Mouse (Mus musculus): Measurements from ENCODE around the gene Reps2. TPM values are rescaled to one million over a fixed set of nuclear protein-coding genes. Genes with fewer than 3 reads are reported as not detected.

Reps2 gene
- polyA plus RNA-seq, 1 experiment from 2014 or later = 2.0 TPM

DNA sequence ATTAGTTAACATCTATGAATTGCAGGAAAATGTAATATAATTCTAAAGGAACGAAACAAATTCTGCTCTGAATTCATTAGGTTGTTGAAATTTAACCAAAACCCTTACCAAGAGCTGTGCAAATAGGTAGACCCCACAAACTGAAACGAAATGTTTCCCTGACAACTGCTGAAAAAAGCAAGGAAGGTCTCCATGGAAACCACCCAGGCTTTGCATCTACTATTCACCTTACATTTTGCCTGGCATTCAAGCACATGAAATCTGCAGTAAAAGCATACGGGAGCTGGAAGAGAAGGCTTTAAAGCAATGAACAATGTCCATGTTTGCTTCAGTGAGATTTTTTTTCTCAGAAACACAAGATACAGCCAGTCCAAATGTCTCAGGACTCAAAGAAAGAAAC is 59.1 kb downstream of the Reps2 start:
- ATAC-seq (ENCODE audit: low FRiP score, low read depth) = no peak
- H3K9ac ChIP-seq (replicated peaks) = no peak overlapping the region
- peaks cover 36% of the 10 kb centered on the region for H3K27me3 ChIP-seq
- 39% methylated on average over 3 of the region's 3 CpGs for WGBS
- H3K4me1 ChIP-seq = no peaks in the 10 kb centered on the region
- no peaks in the 10 kb centered on the region for H3K36me3 ChIP-seq
- no peak overlapping the region for H3K27ac ChIP-seq (replicated peaks)
- H3K4me2 ChIP-seq (replicated peaks) = no peak overlapping the region
- no peak overlapping the region for H3K4me3 ChIP-seq
- H3K9me3 ChIP-seq = no peaks in the 10 kb centered on the region

- H3K36me3 ChIP-seq = no peaks in the 10 kb centered on the region
- peaks cover 54% of the 10 kb centered on the region for H3K27me3 ChIP-seq
- WGBS = 76% methylated on average over 3 of the region's 3 CpGs
- H3K27ac ChIP-seq (replicated peaks) = no peak overlapping the region
- H3K4me3 ChIP-seq = no peak overlapping the region
- H3K4me2 ChIP-seq (replicated peaks) = no peak overlapping the region
- no peak overlapping the region for H3K9ac ChIP-seq (replicated peaks)
- no peaks in the 10 kb centered on the region for H3K9me3 ChIP-seq
- no peak for ATAC-seq (ENCODE audit: low FRiP score, low read depth)
- no peaks in the 10 kb centered on the region for H3K4me1 ChIP-seq
Measured at GRCm38 (mm10) chrX:162580521-162580920, 62.9 kb downstream of the Reps2 start.

DNA sequence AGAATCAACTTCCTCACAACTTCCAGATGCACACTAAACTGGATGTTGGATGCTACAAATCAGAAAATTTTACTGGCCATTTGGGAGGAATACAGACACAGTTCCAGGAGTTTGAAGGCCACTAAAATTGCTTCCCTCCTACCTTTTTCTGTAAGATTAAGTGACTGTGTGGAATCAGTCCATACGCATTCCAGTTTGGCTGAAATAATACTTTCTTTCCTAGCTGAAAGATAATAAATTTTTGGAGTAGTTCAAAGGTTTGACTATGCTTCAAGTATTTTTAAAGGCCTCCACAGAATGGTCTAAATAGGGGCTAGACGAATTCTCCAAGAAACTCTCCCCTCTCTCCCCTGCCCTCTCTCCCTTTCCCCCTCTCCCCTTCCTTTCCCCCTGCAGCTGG is 75.0 kb downstream of the Reps2 start:
- ATAC-seq (ENCODE audit: low FRiP score, low read depth) = no peak
- no peaks in the 10 kb centered on the region for H3K9me3 ChIP-seq
- H3K9ac ChIP-seq (replicated peaks) = no peak overlapping the region
- H3K36me3 ChIP-seq = no peaks in the 10 kb centered on the region
- no peak overlapping the region for H3K27ac ChIP-seq (replicated peaks)
- peaks cover 13% of the 10 kb centered on the region for H3K27me3 ChIP-seq
- no peak overlapping the region for H3K4me3 ChIP-seq
- no peaks in the 10 kb centered on the region for H3K4me1 ChIP-seq
- no peak overlapping the region for H3K4me2 ChIP-seq (replicated peaks)
- 88% methylated on average over 2 of the region's 2 CpGs for WGBS

- no peak for ATAC-seq (ENCODE audit: low FRiP score, low read depth)
- H3K27me3 ChIP-seq = peaks cover 26% of the 10 kb centered on the region
- no peak overlapping the region for H3K27ac ChIP-seq (replicated peaks)
- no peak overlapping the region for H3K4me2 ChIP-seq (replicated peaks)
- WGBS = 90% methylated on average over 4 of the region's 4 CpGs
- no peaks in the 10 kb centered on the region for H3K9me3 ChIP-seq
- H3K9ac ChIP-seq (replicated peaks) = no peak overlapping the region
- no peaks in the 10 kb centered on the region for H3K4me1 ChIP-seq
- H3K36me3 ChIP-seq = no peaks in the 10 kb centered on the region
- no peak overlapping the region for H3K4me3 ChIP-seq
Measured at GRCm38 (mm10) chrX:162565501-162565900, 77.9 kb downstream of the Reps2 start.

DNA sequence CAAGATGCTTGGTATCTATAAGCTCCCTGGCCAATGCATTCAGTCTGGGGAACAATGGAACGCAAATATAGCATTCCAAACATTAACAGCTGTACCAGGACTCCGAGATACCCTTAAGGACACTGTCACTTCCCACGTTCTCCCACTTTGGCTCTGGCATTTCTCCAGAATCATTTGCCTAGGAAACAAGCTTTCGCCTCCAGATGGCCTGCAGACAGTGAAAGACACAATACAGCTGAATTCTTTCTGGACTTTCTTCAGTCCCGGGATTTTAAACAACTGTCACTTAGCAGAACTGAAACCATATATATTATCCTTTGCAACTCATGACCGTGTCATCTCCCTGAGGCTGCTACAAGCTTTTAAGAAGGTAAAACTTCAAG is 87.0 kb downstream of the Reps2 start:
- no peaks in the 10 kb centered on the region for H3K4me1 ChIP-seq
- H3K27ac ChIP-seq (replicated peaks) = no peak overlapping the region
- WGBS = 69% methylated on average over 6 of the region's 6 CpGs
- peaks cover 40% of the 10 kb centered on the region for H3K27me3 ChIP-seq
- no peak for ATAC-seq (ENCODE audit: low FRiP score, low read depth)
- H3K9ac ChIP-seq (replicated peaks) = no peak overlapping the region
- H3K9me3 ChIP-seq = no peaks in the 10 kb centered on the region
- no peak overlapping the region for H3K4me2 ChIP-seq (replicated peaks)
- no peak overlapping the region for H3K4me3 ChIP-seq
- no peaks in the 10 kb centered on the region for H3K36me3 ChIP-seq

DNA sequence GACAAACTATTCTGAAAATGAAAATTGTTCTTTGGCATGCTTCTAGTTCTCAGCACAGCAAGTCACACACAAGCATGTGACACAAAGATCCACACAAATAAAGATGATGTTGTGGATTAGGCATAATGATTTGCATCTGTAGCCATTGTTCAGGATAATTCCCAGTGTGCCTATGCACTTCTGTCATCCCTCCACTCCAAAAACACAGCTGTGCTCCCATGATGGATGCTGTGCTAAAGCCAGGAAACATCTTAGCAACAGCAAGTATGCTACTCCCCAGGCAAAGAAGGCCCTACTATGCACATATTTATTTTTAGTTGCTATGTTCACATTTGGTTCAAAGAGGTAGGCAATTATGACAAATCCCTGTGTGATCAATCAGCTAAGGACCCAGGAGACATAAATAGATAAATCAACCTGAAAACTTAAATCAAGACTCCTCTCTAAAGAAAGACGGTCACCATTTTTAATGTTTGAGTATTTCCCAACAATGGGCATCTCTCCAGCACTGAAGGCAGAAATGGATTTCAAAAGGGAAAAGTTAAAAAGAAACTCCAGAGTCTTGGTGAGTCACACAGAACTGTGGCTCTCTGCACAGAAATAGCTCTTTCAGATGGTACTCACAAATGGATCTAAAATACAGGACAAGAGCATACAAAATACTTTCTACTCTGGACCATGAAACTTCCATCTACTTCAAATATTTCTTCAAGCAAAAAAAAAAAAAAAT is 87.6 kb downstream of the Reps2 start:
- H3K27ac ChIP-seq (replicated peaks) = no peak overlapping the region
- no peaks in the 10 kb centered on the region for H3K9me3 ChIP-seq
- H3K4me3 ChIP-seq = no peak overlapping the region
- no peaks in the 10 kb centered on the region for H3K4me1 ChIP-seq
- H3K36me3 ChIP-seq = no peaks in the 10 kb centered on the region
- peaks cover 39% of the 10 kb centered on the region; the same call in 1 of the 2 replicates for H3K27me3 ChIP-seq
- no peak overlapping the region for H3K4me2 ChIP-seq (replicated peaks)
- WGBS = 85% methylated on average over 1 of the region's 1 CpGs
- ATAC-seq (ENCODE audit: low FRiP score, low read depth) = no peak
- H3K9ac ChIP-seq (replicated peaks) = no peak overlapping the region

DNA sequence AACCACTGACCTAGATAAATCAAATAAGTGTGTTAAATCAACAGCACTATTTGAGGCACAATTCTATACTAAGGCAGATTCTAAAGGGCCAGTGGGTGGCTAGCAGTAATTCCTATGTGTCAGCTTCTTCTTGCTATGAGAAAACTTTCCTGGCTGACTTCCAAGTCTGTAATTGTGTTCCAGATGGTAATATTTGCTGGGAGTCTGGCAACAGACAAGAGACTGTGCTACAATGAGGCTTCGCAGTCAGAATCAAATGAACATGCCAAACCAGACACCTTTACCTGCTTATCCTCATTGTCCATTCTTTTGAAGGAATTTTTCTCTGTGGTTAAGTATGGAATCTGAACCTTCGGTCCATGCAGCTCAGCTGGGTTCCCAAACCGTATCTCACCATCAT is 88.9 kb downstream of the Reps2 start:
- H3K9me3 ChIP-seq = no peaks in the 10 kb centered on the region
- no peak overlapping the region for H3K27ac ChIP-seq (replicated peaks)
- peaks cover 33% of the 10 kb centered on the region for H3K27me3 ChIP-seq
- no peaks in the 10 kb centered on the region for H3K36me3 ChIP-seq
- no peak for ATAC-seq (ENCODE audit: low FRiP score, low read depth)
- no peak overlapping the region for H3K9ac ChIP-seq (replicated peaks)
- WGBS = 72% methylated on average over 3 of the region's 3 CpGs
- H3K4me1 ChIP-seq = no peaks in the 10 kb centered on the region
- no peak overlapping the region for H3K4me3 ChIP-seq
- H3K4me2 ChIP-seq (replicated peaks) = no peak overlapping the region

GRCm38 (mm10) chrX:162552383-162552782 is 91.1 kb downstream of the Reps2 start:
- Histone ChIP-seq H3K36me3 (no peaks in the 10 kb centered on the region), H3K4me3 (no peak overlapping the region), H3K9ac (replicated peaks) (no peak overlapping the region), H3K4me2 (replicated peaks) (no peak overlapping the region), H3K4me1 (no peaks in the 10 kb centered on the region), H3K27ac (replicated peaks) (no peak overlapping the region), H3K27me3 (peaks cover 32% of the 10 kb centered on the region), H3K9me3 (no peaks in the 10 kb centered on the region)
- ATAC-seq (ENCODE audit: low FRiP score, low read depth) = no peak
- 45% methylated on average over 8 of the region's 8 CpGs for WGBS

GRCm38 (mm10) chrX:162545037-162545436 is 98.4 kb downstream of the Reps2 start:
- Histone ChIP-seq H3K4me2 (replicated peaks) (no peak overlapping the region), H3K9me3 (no peaks in the 10 kb centered on the region), H3K36me3 (no peaks in the 10 kb centered on the region), H3K27ac (replicated peaks) (no peak overlapping the region), H3K4me1 (no peaks in the 10 kb centered on the region), H3K27me3 (peaks cover 33% of the 10 kb centered on the region), H3K9ac (replicated peaks) (no peak overlapping the region), H3K4me3 (no peak overlapping the region)
- no peak for ATAC-seq (ENCODE audit: low FRiP score, low read depth)

GRCm38 (mm10) chrX:162542576-162543227 is 100.7 kb downstream of the Reps2 start:
- Histone ChIP-seq H3K9me3 (no peaks in the 10 kb centered on the region), H3K4me2 (replicated peaks) (no peak overlapping the region), H3K4me1 (no peaks in the 10 kb centered on the region), H3K27ac (replicated peaks) (no peak overlapping the region), H3K27me3 (peaks cover 29% of the 10 kb centered on the region), H3K4me3 (no peak overlapping the region), H3K36me3 (no peaks in the 10 kb centered on the region), H3K9ac (replicated peaks) (no peak overlapping the region)
- peak; percentile 47; the same call in 1 of the 2 replicates for ATAC-seq (ENCODE audit: low FRiP score, low read depth)
- 38% methylated on average over 1 of the region's 1 CpGs for WGBS

GRCm38 (mm10) chrX:162541961-162542360 is 101.5 kb downstream of the Reps2 start:
- no peak overlapping the region for H3K4me2 ChIP-seq (replicated peaks)
- H3K4me1 ChIP-seq = no peaks in the 10 kb centered on the region
- no peak overlapping the region for H3K4me3 ChIP-seq
- H3K9me3 ChIP-seq = no peaks in the 10 kb centered on the region
- 86% methylated on average over 1 of the region's 1 CpGs for WGBS
- H3K9ac ChIP-seq (replicated peaks) = no peak overlapping the region
- no peaks in the 10 kb centered on the region for H3K36me3 ChIP-seq
- H3K27me3 ChIP-seq = peaks cover 29% of the 10 kb centered on the region
- H3K27ac ChIP-seq (replicated peaks) = no peak overlapping the region
- no peak for ATAC-seq (ENCODE audit: low FRiP score, low read depth)

DNA sequence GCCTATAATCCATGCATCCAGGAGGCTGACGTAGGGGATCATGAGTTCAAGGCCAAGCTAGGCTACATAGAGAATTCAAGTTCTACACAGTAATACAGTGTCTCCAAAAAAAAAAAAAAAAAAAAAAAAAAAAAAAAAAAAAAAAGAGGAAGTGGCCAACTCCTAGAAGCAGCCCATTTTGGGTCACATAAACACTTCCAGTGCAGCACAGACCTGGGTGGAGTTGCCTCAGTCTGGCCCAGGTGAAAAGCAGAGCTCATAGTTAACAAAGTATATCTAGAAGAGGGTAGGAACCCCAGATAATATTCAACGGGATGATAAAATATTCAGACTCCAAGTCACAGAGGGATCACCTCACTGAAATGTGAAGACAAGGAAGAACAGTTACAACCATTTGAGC is 112.4 kb downstream of the Reps2 start:
- H3K27me3 ChIP-seq = peaks cover 21% of the 10 kb centered on the region
- no peaks in the 10 kb centered on the region for H3K4me1 ChIP-seq
- no peaks in the 10 kb centered on the region for H3K9me3 ChIP-seq
- H3K4me3 ChIP-seq = no peak overlapping the region
- no peak overlapping the region for H3K4me2 ChIP-seq (replicated peaks)
- no peak for ATAC-seq (ENCODE audit: low FRiP score, low read depth)
- no peak overlapping the region for H3K27ac ChIP-seq (replicated peaks)
- no peak overlapping the region for H3K9ac ChIP-seq (replicated peaks)
- 88% methylated on average over 2 of the region's 2 CpGs for WGBS
- H3K36me3 ChIP-seq = no peaks in the 10 kb centered on the region
